Mouse (Mus musculus): ENCODE results near the gene Traf1. TPM values are rescaled to one million over a fixed set of nuclear protein-coding genes. Genes with fewer than 3 reads are reported as not detected.

The Traf1 gene
- total and polyA plus RNA-seq, 2 experiments from 2014 or later, result 1.4 to 3.0 TPM

GRCm38 (mm10) chr2:34906426-34906825, 55.1 kb downstream of the Traf1 start:
- Histone ChIP-seq H3K9ac (replicated peaks; ENCODE audit: low read length, poor library complexity, severe bottlenecking) (no peak overlapping the region), H3K27me3 (ENCODE audit: insufficient read depth, low read length) (no peaks in the 10 kb centered on the region), H3K36me3 (ENCODE audit: insufficient read depth, low read length) (no peaks in the 10 kb centered on the region), H3K27ac (ENCODE audit: low read depth, low read length) (no peak overlapping the region), H3K4me2 (ENCODE audit: low read depth, low read length, poor library complexity, severe bottlenecking) (no peak overlapping the region), H3K4me1 (ENCODE audit: insufficient read depth, low read length) (peaks cover 5% of the 10 kb centered on the region; the same call in 1 of the 2 replicates), H3K4me3 (ENCODE audit: low read depth, low read length) (no peak overlapping the region), H3K9me3 (ENCODE audit: low read length) (no peaks in the 10 kb centered on the region)
- ATAC-seq (ENCODE audit: low FRiP score) (no peak), DNase-seq (ENCODE audit: low spot score) (no peak)
- WGBS, result 76% methylated on average over 6 of the region's 6 CpGs
- no peak for TF ChIP-seq CTCF (IDR thresholded peaks at IDR 0.05)

- DNase-seq (ENCODE audit: low spot score), result peak; percentile 100
- peak; percentile 98 for ATAC-seq (ENCODE audit: low FRiP score)
Observed at GRCm38 (mm10) chr2:34904849-34905542, 56.6 kb downstream of the Traf1 start.

GRCm38 (mm10) chr2:34903652-34904405, 57.7 kb downstream of the Traf1 start:
- peak overlapping the region; percentile 33; the same call in 1 of the 2 replicates for H3K4me3 ChIP-seq (ENCODE audit: low read depth, low read length)
- peak; percentile 28; the same call in 1 of the 2 replicates for TF ChIP-seq CTCF (IDR thresholded peaks at IDR 0.05)
- peaks cover 5% of the 10 kb centered on the region; the same call in 1 of the 2 replicates for H3K4me1 ChIP-seq (ENCODE audit: insufficient read depth, low read length)
- H3K36me3 ChIP-seq (ENCODE audit: insufficient read depth, low read length), result no peaks in the 10 kb centered on the region
- WGBS, result 73% methylated on average over 4 of the region's 4 CpGs
- peak overlapping the region; percentile 64 for H3K4me2 ChIP-seq (ENCODE audit: low read depth, low read length, poor library complexity, severe bottlenecking)
- H3K27me3 ChIP-seq (ENCODE audit: insufficient read depth, low read length), result no peaks in the 10 kb centered on the region
- H3K27ac ChIP-seq (ENCODE audit: low read depth, low read length), result peak overlapping the region; percentile 73
- DNase-seq (ENCODE audit: low spot score), result no peak
- H3K9ac ChIP-seq (replicated peaks; ENCODE audit: low read length, poor library complexity, severe bottlenecking), result no peak overlapping the region
- H3K9me3 ChIP-seq (ENCODE audit: low read length), result no peaks in the 10 kb centered on the region
- no peak for ATAC-seq (ENCODE audit: low FRiP score)

More at GRCm38 (mm10) chr2:34904849-34905542, 56.6 kb downstream of the Traf1 start:
- 0 out of 2 replicates have a peak overlapping the region, but pooled peaks have one; percentile 29 for H3K9ac ChIP-seq (replicated peaks; ENCODE audit: low read length, poor library complexity, severe bottlenecking)
- H3K27ac ChIP-seq (ENCODE audit: low read depth, low read length), result peak overlapping the region; percentile 73
- under 1% methylated on average over 34 of the region's 34 CpGs for WGBS
- no peaks in the 10 kb centered on the region for H3K27me3 ChIP-seq (ENCODE audit: insufficient read depth, low read length)
- H3K9me3 ChIP-seq (ENCODE audit: low read length), result no peaks in the 10 kb centered on the region
- peaks cover 5% of the 10 kb centered on the region; the same call in 1 of the 2 replicates for H3K4me1 ChIP-seq (ENCODE audit: insufficient read depth, low read length)
- 0 out of 2 replicates have a peak, but pooled peaks have one; percentile 18 for TF ChIP-seq CTCF (IDR thresholded peaks at IDR 0.05)
- H3K36me3 ChIP-seq (ENCODE audit: insufficient read depth, low read length), result no peaks in the 10 kb centered on the region
- H3K4me3 ChIP-seq (ENCODE audit: low read depth, low read length), result peak overlapping the region; percentile 33
- peak overlapping the region; percentile 64 for H3K4me2 ChIP-seq (ENCODE audit: low read depth, low read length, poor library complexity, severe bottlenecking)

- TF ChIP-seq CTCF (IDR thresholded peaks at IDR 0.05), result no peak
- no peak for DNase-seq (ENCODE audit: low spot score)
- H3K27ac ChIP-seq (ENCODE audit: low read depth, low read length), result no peak overlapping the region
- no peak overlapping the region for H3K4me3 ChIP-seq (ENCODE audit: low read depth, low read length)
- peaks cover 5% of the 10 kb centered on the region; the same call in 1 of the 2 replicates for H3K4me1 ChIP-seq (ENCODE audit: insufficient read depth, low read length)
- no peak overlapping the region for H3K9ac ChIP-seq (replicated peaks; ENCODE audit: low read length, poor library complexity, severe bottlenecking)
- H3K36me3 ChIP-seq (ENCODE audit: insufficient read depth, low read length), result no peaks in the 10 kb centered on the region
- no peaks in the 10 kb centered on the region for H3K9me3 ChIP-seq (ENCODE audit: low read length)
- no peak overlapping the region for H3K4me2 ChIP-seq (ENCODE audit: low read depth, low read length, poor library complexity, severe bottlenecking)
- no peaks in the 10 kb centered on the region for H3K27me3 ChIP-seq (ENCODE audit: insufficient read depth, low read length)
- ATAC-seq (ENCODE audit: low FRiP score), result no peak
- WGBS, result 95% methylated on average over 7 of the region's 7 CpGs
Observed at GRCm38 (mm10) chr2:34903191-34903590, 58.4 kb downstream of the Traf1 start.

GRCm38 (mm10) chr2:34902731-34903130, 58.8 kb downstream of the Traf1 start:
- H3K4me2 ChIP-seq (ENCODE audit: low read depth, low read length, poor library complexity, severe bottlenecking), result no peak overlapping the region
- H3K4me1 ChIP-seq (ENCODE audit: insufficient read depth, low read length), result peaks cover 5% of the 10 kb centered on the region; the same call in 1 of the 2 replicates
- H3K9ac ChIP-seq (replicated peaks; ENCODE audit: low read length, poor library complexity, severe bottlenecking), result no peak overlapping the region
- TF ChIP-seq CTCF (IDR thresholded peaks at IDR 0.05), result no peak
- no peaks in the 10 kb centered on the region for H3K27me3 ChIP-seq (ENCODE audit: insufficient read depth, low read length)
- H3K36me3 ChIP-seq (ENCODE audit: insufficient read depth, low read length), result no peaks in the 10 kb centered on the region
- H3K27ac ChIP-seq (ENCODE audit: low read depth, low read length), result no peak overlapping the region
- ATAC-seq (ENCODE audit: low FRiP score) (no peak), DNase-seq (ENCODE audit: low spot score) (no peak)
- H3K9me3 ChIP-seq (ENCODE audit: low read length), result no peaks in the 10 kb centered on the region
- WGBS, result 86% methylated on average over 6 of the region's 6 CpGs
- no peak overlapping the region for H3K4me3 ChIP-seq (ENCODE audit: low read depth, low read length)

All from midbrain, postnatal 0 days (tissue).